Mouse (Mus musculus) ES-Bruce4 (cell line): ENCODE measurements at regions not wholly inside any gene's neighbourhood (a gene's known extent, or its start where the extent isn't known, plus 50 kb on each side); places are given as distances from the start of the nearest gene placed in this dataset.

Source experiments
- CTCF ChIP-seq: IDR thresholded peaks from one replicate; pipeline ENCODE4 v1.8.1; 2011; ENCODE audit warnings: low read depth, low read length
- POLR2A ChIP-seq: IDR thresholded peaks from one replicate; pipeline ENCODE4 v1.8.1; 2011; ENCODE audit warnings: low read length; ENCODE audit not compliant: insufficient read depth

DNA sequence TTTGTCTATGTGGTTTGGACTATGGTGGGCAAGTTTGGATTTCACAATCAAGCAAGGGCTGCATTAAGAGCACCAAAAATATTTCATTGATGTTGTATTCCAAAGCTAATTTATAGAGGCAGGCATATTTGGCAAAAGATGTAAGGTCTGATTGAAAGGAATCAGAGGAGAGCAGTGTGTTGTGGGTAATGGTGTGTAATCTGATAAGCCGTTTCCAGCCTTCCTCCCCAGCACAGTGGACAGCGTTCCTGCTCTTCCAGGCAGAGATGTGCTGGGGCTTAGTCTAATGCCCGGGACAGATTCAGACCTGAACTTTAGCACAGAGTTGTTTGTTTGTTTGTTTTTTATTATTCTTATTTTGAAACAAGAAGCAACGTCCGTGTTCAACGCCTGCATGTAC is 80.6 kb upstream of the Cwc22 start:
- TF ChIP-seq POLR2A (no peak), CTCF (no peak)
